Mouse (Mus musculus) forebrain, embryonic 13.5 days (tissue): ENCODE measurements around the gene A3galt2. TPM values are rescaled to one million over a fixed set of nuclear protein-coding genes. Genes with fewer than 3 reads are reported as not detected.

Source experiments
- ATAC-seq: fragments of 200-750 bp; cut with Nextera tagmentation; 2 replicates; pipeline ENCODE4 v1.8.0; 2017
- H3K27ac ChIP-seq: fragments of 300-500 bp; sonication (generic); 2 replicates; pipeline ENCODE4 v1.5.1; 2015; ENCODE audit warnings: inconsistent platforms, mild to moderate bottlenecking, moderate library complexity
- H3K27me3 ChIP-seq: fragments of 300-500 bp; sonication (generic); 2 replicates; pipeline ENCODE4 v1.6.1; 2015; ENCODE audit warnings: mild to moderate bottlenecking, inconsistent platforms
- H3K36me3 ChIP-seq: fragments of 300-500 bp; sonication (generic); 2 replicates; pipeline ENCODE4 v1.6.1; 2015; ENCODE audit warnings: mild to moderate bottlenecking, inconsistent platforms; ENCODE audit not compliant: poor library complexity, severe bottlenecking
- H3K4me1 ChIP-seq: fragments of 300-500 bp; sonication (generic); 2 replicates; pipeline ENCODE4 v1.6.1; 2015; ENCODE audit warnings: inconsistent platforms
- H3K4me2 ChIP-seq: fragments of 300-500 bp; sonication (generic); 2 replicates; pipeline ENCODE4 v1.6.1; 2015; ENCODE audit warnings: inconsistent platforms, mild to moderate bottlenecking, moderate library complexity
- H3K4me3 ChIP-seq: fragments of 300-500 bp; sonication (generic); 2 replicates; pipeline ENCODE4 v1.5.1; 2015; ENCODE audit warnings: mild to moderate bottlenecking, inconsistent platforms
- H3K9ac ChIP-seq: fragments of 300-500 bp; sonication (generic); 2 replicates; pipeline ENCODE4 v1.6.1; 2015; ENCODE audit warnings: mild to moderate bottlenecking, inconsistent platforms
- H3K9me3 ChIP-seq: fragments of 300-500 bp; sonication (generic); replicated peaks from 2 replicates; pipeline ENCODE4 v1.6.1; 2016; ENCODE audit warnings: inconsistent platforms
- WGBS: fragments of 180-500 bp; shearing (Covaris S2); methylation state at CpG from one replicate; pipeline ENCODE4 v1.1.7; 2015; 5-methylcytosine and 5-hydroxymethylcytosine counted together
- polyA plus RNA-seq: library from polyadenylated mRNA; unstranded; fragments of >200 nt; fragmentation: Nextera tagmentation; extraction: Ambion mirVana; gene quantifications from 2 replicates; pipeline ENCODE4 v1.2.1, GENCODE M21; 2015

Gene A3galt2
- polyA plus RNA-seq, 1 experiment from 2014 or later, result 0.88 TPM

GRCm38 (mm10) chr4:128742379-128742970 is 12.7 kb upstream of the A3galt2 start:
- H3K4me3 ChIP-seq, result no peak overlapping the region
- H3K27ac ChIP-seq, result peak overlapping the region; percentile 48
- no peaks in the 10 kb centered on the region for H3K27me3 ChIP-seq
- no peak overlapping the region; the same call in 1 of the 2 replicates for H3K9ac ChIP-seq
- H3K4me1 ChIP-seq, result peaks cover 46% of the 10 kb centered on the region
- WGBS, result 46% methylated on average over 10 of the region's 10 CpGs
- peaks cover 54% of the 10 kb centered on the region for H3K36me3 ChIP-seq
- ATAC-seq, result peak; percentile 14; the same call in 1 of the 2 replicates
- no peak overlapping the region for H3K4me2 ChIP-seq
- H3K9me3 ChIP-seq, result no peaks in the 10 kb centered on the region

- Histone ChIP-seq H3K9ac (no peak overlapping the region), H3K4me1 (peaks cover 46% of the 10 kb centered on the region), H3K27ac (0 out of 2 replicates have a peak overlapping the region, but pooled peaks have one; percentile 48), H3K36me3 (peaks cover 60% of the 10 kb centered on the region), H3K4me3 (no peak overlapping the region), H3K9me3 (no peaks in the 10 kb centered on the region), H3K4me2 (no peak overlapping the region), H3K27me3 (no peaks in the 10 kb centered on the region)
- WGBS, result 65% methylated on average over 12 of the region's 12 CpGs
- no peak for ATAC-seq
Observed at GRCm38 (mm10) chr4:128743031-128743626, 12.0 kb upstream of the A3galt2 start.

- WGBS, result 90% methylated on average over 8 of the region's 8 CpGs
- H3K4me3 ChIP-seq, result no peak overlapping the region
- no peak overlapping the region for H3K9ac ChIP-seq
- ATAC-seq, result no peak
- H3K36me3 ChIP-seq, result peaks cover 79% of the 10 kb centered on the region
- H3K4me1 ChIP-seq, result peaks cover 39% of the 10 kb centered on the region
- H3K27me3 ChIP-seq, result no peaks in the 10 kb centered on the region
- H3K4me2 ChIP-seq, result no peak overlapping the region
- no peak overlapping the region for H3K27ac ChIP-seq
- H3K9me3 ChIP-seq, result no peaks in the 10 kb centered on the region
Observed at GRCm38 (mm10) chr4:128745160-128745559, 10.0 kb upstream of the A3galt2 start.

GRCm38 (mm10) chr4:128747614-128748270 is 7.4 kb upstream of the A3galt2 start:
- 0 out of 2 replicates have a peak, but pooled peaks have one; percentile 11 for ATAC-seq
- Histone ChIP-seq H3K36me3 (peaks cover 93% of the 10 kb centered on the region), H3K9ac (no peak overlapping the region), H3K4me2 (no peak overlapping the region), H3K27ac (0 out of 2 replicates have a peak overlapping the region, but pooled peaks have one; percentile 25), H3K27me3 (no peaks in the 10 kb centered on the region), H3K4me3 (no peak overlapping the region), H3K4me1 (peaks cover 19% of the 10 kb centered on the region), H3K9me3 (no peaks in the 10 kb centered on the region)
- WGBS, result 71% methylated on average over 22 of the region's 22 CpGs

GRCm38 (mm10) chr4:128748309-128748708 is 6.9 kb upstream of the A3galt2 start:
- no peak overlapping the region; the same call in 1 of the 2 replicates for H3K27ac ChIP-seq
- H3K9me3 ChIP-seq, result no peaks in the 10 kb centered on the region
- ATAC-seq, result no peak
- peaks cover 98% of the 10 kb centered on the region for H3K36me3 ChIP-seq
- H3K4me1 ChIP-seq, result peaks cover 14% of the 10 kb centered on the region; the same call in 1 of the 2 replicates
- no peaks in the 10 kb centered on the region for H3K27me3 ChIP-seq
- no peak overlapping the region for H3K4me3 ChIP-seq
- 87% methylated on average over 7 of the region's 7 CpGs for WGBS
- no peak overlapping the region for H3K4me2 ChIP-seq
- no peak overlapping the region for H3K9ac ChIP-seq

- no peaks in the 10 kb centered on the region for H3K9me3 ChIP-seq
- no peak for ATAC-seq
- peaks cover 95% of the 10 kb centered on the region for H3K36me3 ChIP-seq
- H3K4me2 ChIP-seq, result no peak overlapping the region
- H3K4me3 ChIP-seq, result no peak overlapping the region
- peaks cover 16% of the 10 kb centered on the region; the same call in 1 of the 2 replicates for H3K4me1 ChIP-seq
- no peaks in the 10 kb centered on the region for H3K27me3 ChIP-seq
- 57% methylated on average over 5 of the region's 5 CpGs for WGBS
- H3K27ac ChIP-seq, result 0 out of 2 replicates have a peak overlapping the region, but pooled peaks have one; percentile 10
- no peak overlapping the region for H3K9ac ChIP-seq
Observed at GRCm38 (mm10) chr4:128751006-128751405, 4.2 kb upstream of the A3galt2 start.

GRCm38 (mm10) chr4:128752031-128752757 is 3.0 kb upstream of the A3galt2 start:
- WGBS, result 89% methylated on average over 13 of the region's 13 CpGs
- ATAC-seq, result no peak
- H3K27me3 ChIP-seq, result no peaks in the 10 kb centered on the region
- no peak overlapping the region for H3K4me2 ChIP-seq
- 0 out of 2 replicates have a peak, but pooled peaks cover 14% of the 10 kb centered on the region for H3K4me1 ChIP-seq
- H3K36me3 ChIP-seq, result peaks cover 86% of the 10 kb centered on the region
- no peak overlapping the region for H3K9ac ChIP-seq
- H3K4me3 ChIP-seq, result no peak overlapping the region
- peak overlapping the region; percentile 19; the same call in 1 of the 2 replicates for H3K27ac ChIP-seq
- no peaks in the 10 kb centered on the region for H3K9me3 ChIP-seq

GRCm38 (mm10) chr4:128753571-128753970 is 1.6 kb upstream of the A3galt2 start:
- H3K4me3 ChIP-seq, result no peak overlapping the region
- H3K4me1 ChIP-seq, result 0 out of 2 replicates have a peak, but pooled peaks cover 4% of the 10 kb centered on the region
- H3K27me3 ChIP-seq, result no peaks in the 10 kb centered on the region
- no peak overlapping the region for H3K9ac ChIP-seq
- 90% methylated on average over 7 of the region's 7 CpGs for WGBS
- H3K36me3 ChIP-seq, result peaks cover 72% of the 10 kb centered on the region
- H3K4me2 ChIP-seq, result no peak overlapping the region
- H3K9me3 ChIP-seq, result no peaks in the 10 kb centered on the region
- H3K27ac ChIP-seq, result peak overlapping the region; percentile 31
- ATAC-seq, result 0 out of 2 replicates have a peak, but pooled peaks have one; percentile 9

GRCm38 (mm10) chr4:128755900-128756299 is 736 bp downstream of the A3galt2 start:
- Histone ChIP-seq H3K27me3 (no peaks in the 10 kb centered on the region), H3K27ac (peak overlapping the region; percentile 68), H3K36me3 (peaks cover 49% of the 10 kb centered on the region), H3K4me3 (no peak overlapping the region), H3K4me1 (0 out of 2 replicates have a peak, but pooled peaks cover 4% of the 10 kb centered on the region), H3K4me2 (no peak overlapping the region), H3K9ac (peak overlapping the region; percentile 19; the same call in 1 of the 2 replicates), H3K9me3 (no peaks in the 10 kb centered on the region)
- WGBS, result 82% methylated on average over 7 of the region's 7 CpGs
- ATAC-seq, result peak; percentile 17; the same call in 1 of the 2 replicates

- Histone ChIP-seq H3K36me3 (peaks cover 24% of the 10 kb centered on the region), H3K27ac (no peak overlapping the region), H3K27me3 (no peaks in the 10 kb centered on the region), H3K9me3 (peaks cover 11% of the 10 kb centered on the region), H3K4me1 (0 out of 2 replicates have a peak, but pooled peaks cover 4% of the 10 kb centered on the region), H3K4me2 (no peak overlapping the region), H3K9ac (no peak overlapping the region), H3K4me3 (no peak overlapping the region)
- 87% methylated on average over 5 of the region's 5 CpGs for WGBS
- no peak for ATAC-seq
Observed at GRCm38 (mm10) chr4:128759214-128759613, 4.0 kb downstream of the A3galt2 start.

GRCm38 (mm10) chr4:128760029-128760428 is 4.9 kb downstream of the A3galt2 start:
- 0 out of 2 replicates have a peak, but pooled peaks cover 4% of the 10 kb centered on the region for H3K4me1 ChIP-seq
- no peak for ATAC-seq
- no peak overlapping the region for H3K4me3 ChIP-seq
- peaks cover 21% of the 10 kb centered on the region for H3K36me3 ChIP-seq
- H3K27me3 ChIP-seq, result no peaks in the 10 kb centered on the region
- no peak overlapping the region for H3K27ac ChIP-seq
- no peak overlapping the region for H3K9ac ChIP-seq
- H3K9me3 ChIP-seq, result peaks cover 11% of the 10 kb centered on the region
- WGBS, result 95% methylated on average over 6 of the region's 6 CpGs
- H3K4me2 ChIP-seq, result no peak overlapping the region
